In genomic region chr9:64272611-64273010, GRCm38 (mm10) we compare ENCODE assay signal across 10 mouse cellular contexts. TPM values are rescaled to one million over a fixed set of nuclear protein-coding genes. Genes with fewer than 3 reads are reported as not detected.
A peak's percentile ranks its signal among the peaks of the same experiment; 100 is the strongest.
DNase-seq lines count a peak whose midpoint lies in the region; ATAC-seq and TF ChIP-seq lines count a peak whose summit lies in the region.
"Had no signal": no experiment of that assay in that cellular context is flagged by ENCODE, and none has a peak within 500 bp of the region (broad histone marks: within the 10 kb centered on the region; RNA-seq: fewer than 3 reads in every experiment).

No protein-coding gene starts in this region.

- peak; percentile 62 for TF ChIP-seq CTCF in Patski (IDR thresholded peaks at IDR 0.05)
- peak; percentile 47; the same call in 1 of the 2 replicates for TF ChIP-seq CTCF in embryonic fibroblast, embryonic 13.5 days (IDR thresholded peaks at IDR 0.05; ENCODE audit: borderline replicate concordance, insufficient read depth, low read length)

- H3K27me3 ChIP-seq in heart, embryonic 11.5 days (ENCODE audit: control insufficient read depth, insufficient read depth, low read length) = no peaks in the 10 kb centered on the region
- no peaks in the 10 kb centered on the region for H3K27me3 ChIP-seq in Patski

- CTCF ChIA-PET in Patski (lab: Charles Lee) = interaction anchor here (0.7 to 3.5 kb wide), 10 partner anchors 9 to 154 kb away, joined by 3 to 22 read pairs (median 4); partner anchors contain the start of gene Snapc5

- H3K27ac ChIP-seq in heart, embryonic 11.5 days (ENCODE audit: low read depth, low read length) = no peak overlapping the region
- H3K27ac ChIP-seq in embryonic fibroblast, embryonic 13.5 days (ENCODE audit: insufficient read depth, low read length) = no peak overlapping the region
- H3K27ac ChIP-seq: macrophage had no signal

- TF ChIP-seq POLR2A in embryonic fibroblast, embryonic 13.5 days (IDR thresholded peaks at IDR 0.05; ENCODE audit: low read depth, low read length) = no peak

- no peaks in the 10 kb centered on the region for H3K4me1 ChIP-seq in heart, embryonic 11.5 days (ENCODE audit: control insufficient read depth, insufficient read depth, low read length)
- no peaks in the 10 kb centered on the region for H3K4me1 ChIP-seq in embryonic fibroblast, embryonic 13.5 days (ENCODE audit: control insufficient read depth, insufficient read depth, low read length)

- no peak overlapping the region for H3K4me2 ChIP-seq in heart, embryonic 11.5 days

- H3K36me3 ChIP-seq in heart, embryonic 11.5 days (ENCODE audit: control insufficient read depth, insufficient read depth, low read length) = no peaks in the 10 kb centered on the region

- POLR2A ChIA-PET in Patski (lab: Charles Lee) = interaction anchor here (0.6 kb wide), 2 partner anchors 154 to 663 kb away, joined by 3 read pairs; no protein-coding TSS in a partner anchor

- peak; percentile 81 for DNase-seq in heart, adult 11 months
- DNase-seq in 416B (ENCODE audit: low read depth) = peak; percentile 82
- DNase-seq in Patski (ENCODE audit: low read depth, low spot score) = peak; percentile 20
- DNase-seq in layer of hippocampus, adult 9-10 months (ENCODE audit: low spot score) = peak; percentile 58
- peak; percentile 13 to 16 for DNase-seq in thymus, postnatal 36 days

- no peak overlapping the region for H3K9ac ChIP-seq in heart, embryonic 11.5 days (ENCODE audit: low read depth, low read length)

- WGBS in heart, embryonic 11.5 days (ENCODE audit: insufficient replicate concordance) = 32% methylated on average over 7 of the region's 7 CpGs

- in situ Hi-C loops in Patski (cut with MboI; ENCODE audit: low pct_unique_long_range_greater_than_20kb) = loop anchor here (5.0 kb wide), 1 partner anchor 150 kb away; no protein-coding TSS in a partner anchor

- no peak overlapping the region for H3K4me3 ChIP-seq in heart, embryonic 11.5 days (ENCODE audit: low read depth, low read length)
- H3K4me3 ChIP-seq in embryonic fibroblast, embryonic 13.5 days (ENCODE audit: insufficient read depth, low read length) = no peak overlapping the region
- H3K4me3 ChIP-seq: erythroblast, embryonic 14.5 days had no signal

- ATAC-seq in heart, embryonic 11.5 days (replicated peaks; ENCODE audit: insufficient number of reproducible peaks, low FRiP score, low TSS enrichment) = no peak
- no peak for ATAC-seq in Patski
- ATAC-seq in megakaryocyte progenitor cell, adult 5-6 weeks (replicated peaks; ENCODE audit: poor library complexity) = peak; percentile 88

- H3K9me3 ChIP-seq in heart, embryonic 11.5 days (replicated peaks; ENCODE audit: control insufficient read depth, low read length) = no peaks in the 10 kb centered on the region

RNA-seq across cellular contexts. Expression of gene Tipin, which starts 8.8 kb away (rescaled TPM):
- polyA plus RNA-seq in heart, embryonic 11.5 days (2014; fragmentation: Nextera tagmentation; extraction: Ambion mirVana) = 155 and 159 TPM in 2 replicates
- 50.2 TPM for polyA plus RNA-seq in Patski (2021)
- polyA plus RNA-seq in embryonic fibroblast, embryonic 13.5 days (2011; ENCODE audit: insufficient read length, low read depth, missing spikeins) = 88.9 and 104 TPM in 2 replicates
- total RNA-seq in megakaryocyte progenitor cell, adult 5-6 weeks (2015) = 280 and 286 TPM in 2 replicates
- 316 and 335 TPM in 2 replicates for total RNA-seq in megakaryocyte progenitor cell, adult 5-6 weeks (2017)

RNA-seq across cellular contexts. Expression of gene Map2k1, which starts 19.2 kb away (rescaled TPM):
- polyA plus RNA-seq in heart, embryonic 11.5 days (2014; fragmentation: Nextera tagmentation; extraction: Ambion mirVana) = 100 and 108 TPM in 2 replicates
- polyA plus RNA-seq in Patski (2021) = 115 TPM
- 58.4 and 66.6 TPM in 2 replicates for polyA plus RNA-seq in embryonic fibroblast, embryonic 13.5 days (2011; ENCODE audit: insufficient read length, low read depth, missing spikeins)
- total RNA-seq in megakaryocyte progenitor cell, adult 5-6 weeks (2015) = 34.0 and 38.3 TPM in 2 replicates
- 47.0 and 54.7 TPM in 2 replicates for total RNA-seq in megakaryocyte progenitor cell, adult 5-6 weeks (2017)

RNA-seq across cellular contexts. Expression of gene Uchl4, which starts 37.6 kb away (rescaled TPM):
- polyA plus RNA-seq in heart, embryonic 11.5 days (2014; fragmentation: Nextera tagmentation; extraction: Ambion mirVana) = 2.7 and 3.1 TPM in 2 replicates
- 10.3 TPM for polyA plus RNA-seq in Patski (2021)
- 2.5 and 3.1 TPM in 2 replicates for polyA plus RNA-seq in embryonic fibroblast, embryonic 13.5 days (2011; ENCODE audit: insufficient read length, low read depth, missing spikeins)
- total RNA-seq in megakaryocyte progenitor cell, adult 5-6 weeks (2015) = 0.62 and 0.88 TPM in 2 replicates
- total RNA-seq in megakaryocyte progenitor cell, adult 5-6 weeks (2017) = 1.1 and 1.4 TPM in 2 replicates
- polyA plus RNA-seq: erythroblast, embryonic 14.5 days had no signal

Comparison
In these comparisons a context has a peak if more than half of its experiments do, and no peak if none do; other contexts are left out.
1. DNase-seq: peak in every context shown above with its lines; median percentile 82 in 416B; 81 in heart, adult 11 months; 58 in layer of hippocampus, adult 9-10 months; 20 in Patski; 14 in thymus, postnatal 36 days.